Mouse (Mus musculus) midbrain, embryonic 12.5 days (tissue): ENCODE results near the gene Pabpc4. TPM values are rescaled to one million over a fixed set of nuclear protein-coding genes. Genes with fewer than 3 reads are reported as not detected.

Source experiments
- ATAC-seq: fragments of 200-750 bp; cut with Nextera tagmentation; 2 replicates; pipeline ENCODE4 v1.8.0; 2017; ENCODE audit warnings: low read depth, moderate TSS enrichment, moderate library complexity; ENCODE audit not compliant: low FRiP score
- H3K27ac ChIP-seq: fragments of 300-500 bp; sonication (generic); replicated peaks from 2 replicates; pipeline ENCODE4 v1.5.1; 2016; ENCODE audit warnings: mild to moderate bottlenecking
- H3K27me3 ChIP-seq: fragments of 300-500 bp; sonication (generic); 2 replicates; pipeline ENCODE4 v1.6.1; 2016; ENCODE audit warnings: mild to moderate bottlenecking
- H3K36me3 ChIP-seq: fragments of 300-500 bp; sonication (generic); 2 replicates; pipeline ENCODE4 v1.6.1; 2016
- H3K4me1 ChIP-seq: fragments of 300-500 bp; sonication (generic); 2 replicates; pipeline ENCODE4 v1.6.1; 2016
- H3K4me2 ChIP-seq: fragments of 300-500 bp; sonication (generic); replicated peaks from 2 replicates; pipeline ENCODE4 v1.6.1; 2016; ENCODE audit warnings: mild to moderate bottlenecking, moderate library complexity
- H3K4me3 ChIP-seq: fragments of 300-500 bp; sonication (generic); 2 replicates; pipeline ENCODE4 v1.5.1; 2016; ENCODE audit warnings: mild to moderate bottlenecking
- H3K9ac ChIP-seq: fragments of 300-500 bp; sonication (generic); replicated peaks from 2 replicates; pipeline ENCODE4 v1.6.1; 2016; ENCODE audit warnings: mild to moderate bottlenecking, moderate library complexity
- H3K9me3 ChIP-seq: fragments of 300-500 bp; sonication (generic); 2 replicates; pipeline ENCODE4 v1.6.1; 2016; ENCODE audit warnings: mild to moderate bottlenecking
- WGBS: fragments of 180-500 bp; shearing (Covaris S2); methylation state at CpG from one replicate; pipeline ENCODE4 v1.1.7; 2016; 5-methylcytosine and 5-hydroxymethylcytosine counted together
- polyA plus RNA-seq: library from polyadenylated mRNA; unstranded; fragments of >200 nt; fragmentation: Nextera tagmentation; extraction: Ambion mirVana; gene quantifications from 2 replicates; pipeline ENCODE4 v1.2.1, GENCODE M21; 2016

The Pabpc4 gene
- polyA plus RNA-seq, 1 experiment from 2014 or later, result 35.0 TPM

DNA sequence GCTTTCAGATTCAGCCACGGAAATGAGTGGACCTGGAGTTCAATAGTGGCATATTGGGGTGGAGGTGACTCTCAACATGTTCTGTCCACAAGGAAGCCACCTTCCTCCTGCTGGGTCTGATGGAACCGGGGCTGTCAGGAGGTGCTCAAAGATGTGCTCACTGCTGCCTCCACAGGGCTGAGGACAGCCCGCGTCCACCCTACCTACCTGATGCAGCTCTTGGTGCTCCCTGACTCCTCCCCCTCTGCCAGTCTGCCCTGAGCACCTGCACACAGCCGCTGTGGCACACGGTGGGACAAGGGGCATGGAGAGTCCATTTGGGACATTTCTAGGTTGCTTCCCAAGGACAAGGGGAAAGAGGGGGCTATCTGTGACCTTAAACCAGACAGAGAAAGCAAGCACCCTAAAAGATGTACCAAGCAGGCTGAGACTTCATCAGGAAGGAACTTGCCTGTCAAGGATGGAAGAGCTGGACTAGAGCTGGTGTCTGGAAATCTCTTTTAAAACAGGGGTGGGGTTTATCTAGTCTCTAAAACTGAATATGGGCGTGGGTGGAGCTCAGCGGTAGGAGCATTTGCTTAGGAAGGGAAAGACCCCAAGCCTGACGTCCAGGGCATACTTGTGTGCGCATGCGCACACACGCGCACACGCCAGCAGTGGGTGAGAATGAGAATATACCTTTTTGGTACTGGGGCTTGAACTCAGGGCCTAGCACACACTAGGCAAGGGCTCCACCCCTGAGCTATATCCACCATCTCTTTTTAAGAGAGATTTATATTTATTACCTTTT is 73.8 kb downstream of the Pabpc4 start:
- WGBS, result 74% methylated on average over 14 of the region's 14 CpGs
- H3K27me3 ChIP-seq, result peaks cover 19% of the 10 kb centered on the region
- H3K9me3 ChIP-seq, result 0 out of 2 replicates have a peak, but pooled peaks cover 3% of the 10 kb centered on the region
- H3K4me1 ChIP-seq, result no peaks in the 10 kb centered on the region
- no peak overlapping the region for H3K4me3 ChIP-seq
- H3K36me3 ChIP-seq, result no peaks in the 10 kb centered on the region
- H3K27ac ChIP-seq, result no peak overlapping the region
- H3K9ac ChIP-seq, result no peak overlapping the region
- no peak overlapping the region for H3K4me2 ChIP-seq
- no peak for ATAC-seq

DNA sequence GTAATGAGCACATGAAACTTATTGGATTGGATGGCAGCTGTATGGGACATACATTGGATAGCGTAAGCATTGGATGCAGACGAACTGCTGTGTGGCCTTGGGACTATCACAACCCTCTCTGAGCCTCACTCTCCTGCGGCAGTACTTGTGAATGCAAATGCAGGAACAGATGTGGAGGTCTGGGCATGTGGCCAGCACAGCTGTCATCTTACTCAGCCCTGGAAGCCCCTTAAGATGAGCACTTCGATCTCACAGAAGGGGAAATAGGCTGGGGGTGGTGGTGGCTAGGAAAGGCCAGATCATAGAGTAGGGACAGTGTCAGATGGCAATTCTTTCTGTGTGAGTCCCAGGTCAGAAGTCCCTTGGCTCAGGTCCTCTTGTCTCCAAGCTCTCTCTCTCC is 75.5 kb downstream of the Pabpc4 start:
- ATAC-seq, result no peak
- WGBS, result 85% methylated on average over 4 of the region's 4 CpGs
- Histone ChIP-seq H3K27me3 (peaks cover 36% of the 10 kb centered on the region), H3K4me1 (peaks cover 8% of the 10 kb centered on the region), H3K4me3 (no peak overlapping the region), H3K9ac (no peak overlapping the region), H3K4me2 (no peak overlapping the region), H3K36me3 (no peaks in the 10 kb centered on the region), H3K27ac (no peak overlapping the region), H3K9me3 (0 out of 2 replicates have a peak, but pooled peaks cover 2% of the 10 kb centered on the region)

DNA sequence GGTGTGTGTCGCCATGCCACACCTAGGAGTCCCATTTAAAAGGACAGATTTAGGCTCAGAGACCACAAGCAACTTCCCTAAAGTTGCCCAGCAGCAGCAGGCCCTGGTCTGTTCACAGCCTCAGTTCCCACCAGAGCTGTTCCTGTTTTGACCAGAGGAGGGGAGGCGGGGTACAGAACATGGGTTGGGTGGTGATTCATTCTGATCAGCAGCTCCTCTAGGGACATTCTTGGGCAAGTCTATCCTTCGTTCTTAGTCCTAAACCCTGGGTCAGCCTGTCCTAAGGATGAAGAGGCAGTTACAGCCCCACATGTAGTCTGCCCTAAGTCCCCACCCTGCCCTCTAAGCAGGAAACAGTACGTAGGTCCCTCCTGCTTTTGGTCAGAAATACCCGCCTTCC is 78.1 kb downstream of the Pabpc4 start:
- Histone ChIP-seq H3K27me3 (peaks cover 60% of the 10 kb centered on the region), H3K4me3 (no peak overlapping the region), H3K9ac (no peak overlapping the region), H3K4me1 (peaks cover 14% of the 10 kb centered on the region), H3K27ac (no peak overlapping the region), H3K9me3 (no peaks in the 10 kb centered on the region), H3K36me3 (no peaks in the 10 kb centered on the region), H3K4me2 (no peak overlapping the region)
- 78% methylated on average over 5 of the region's 5 CpGs for WGBS
- no peak for ATAC-seq

DNA sequence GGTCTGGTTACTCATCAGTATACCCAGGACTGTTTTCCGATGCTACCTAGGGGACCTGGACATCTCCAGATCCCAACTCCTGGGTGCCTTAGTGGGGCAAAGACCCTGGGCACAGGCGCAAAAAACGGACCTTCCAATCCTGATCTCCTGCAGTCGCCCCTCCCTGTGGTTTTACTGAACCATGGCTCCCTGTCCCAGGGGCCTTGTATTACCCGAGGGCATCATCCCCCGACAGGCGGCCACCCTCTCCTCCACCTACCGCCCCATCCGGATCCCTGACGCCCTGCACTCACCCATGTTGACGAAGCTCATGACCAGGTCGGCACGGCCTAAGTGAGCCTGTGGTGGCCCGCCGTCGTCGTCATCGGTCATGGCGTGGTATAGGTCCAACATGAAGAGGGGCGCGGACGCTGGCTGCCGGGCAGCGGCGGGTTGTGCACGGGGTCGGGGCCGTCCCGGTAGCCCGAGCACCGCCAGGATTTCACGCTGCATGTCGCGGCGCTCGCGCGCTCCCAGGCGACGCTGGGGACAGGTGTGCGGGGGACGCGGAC is 80.0 kb downstream of the Pabpc4 start:
- peak; percentile 55 for ATAC-seq
- peak overlapping the region; percentile 52 for H3K4me3 ChIP-seq

DNA sequence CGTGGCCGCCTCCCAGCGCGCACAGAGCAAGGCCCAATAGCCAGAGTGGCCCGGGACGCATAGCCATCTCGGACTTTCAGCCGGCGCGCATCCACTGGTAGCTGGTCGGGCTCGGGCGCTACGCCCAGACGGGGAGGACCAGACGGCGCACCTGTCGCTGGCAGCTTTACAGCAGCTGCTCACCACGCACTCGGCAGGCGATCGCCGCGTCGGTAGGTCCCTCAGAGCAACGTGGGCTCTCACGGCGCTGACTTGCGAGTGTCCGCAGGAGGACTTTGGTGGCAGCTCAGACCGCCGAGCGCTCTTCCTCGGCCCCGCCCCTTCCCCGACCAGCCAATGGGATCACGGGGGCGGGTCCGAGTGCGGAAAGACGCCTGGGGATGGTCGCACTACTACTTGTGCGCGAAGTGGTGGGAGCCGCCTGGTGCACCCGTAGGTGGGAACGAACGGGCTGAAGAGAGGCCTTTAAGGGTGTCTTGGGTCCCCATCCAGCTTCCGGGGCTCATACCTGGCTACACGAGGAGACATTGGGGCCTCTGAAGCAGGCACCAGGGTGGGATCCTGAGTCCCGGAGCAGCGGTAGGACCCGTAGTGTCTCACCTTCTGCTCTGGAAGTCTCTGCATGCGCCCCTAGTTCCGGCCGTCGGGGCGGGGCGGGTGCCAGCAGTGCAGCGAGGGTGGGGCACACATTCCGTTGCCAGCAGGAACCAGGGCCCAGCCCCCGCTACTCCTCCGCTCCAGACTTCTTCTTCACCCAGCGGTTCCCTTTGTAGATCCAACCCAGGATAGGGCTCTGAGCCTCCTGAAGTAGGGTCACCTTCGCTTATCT is 80.7 kb downstream of the Pabpc4 start, which contains the start of gene Bmp8a:
Gene Bmp8a, minus strand, starts transcription at position 611 of the 829 bp plus-strand sequence.
- Histone ChIP-seq H3K4me3 (peak within 1 kb of the TSS; percentile 52), H3K9me3 (no peaks in the 10 kb centered on the region), H3K4me2 (peak within 1 kb of the TSS; percentile 85), H3K27me3 (peaks cover 54% of the 10 kb centered on the region), H3K36me3 (no peaks in the 10 kb centered on the region; the same call in 1 of the 2 replicates), H3K9ac (peak within 1 kb of the TSS; percentile 39; the same call in 1 of the 2 replicates), H3K4me1 (peaks cover 14% of the 10 kb centered on the region), H3K27ac (no peak within 1 kb of the TSS)
- ATAC-seq, result peak; percentile 89
- WGBS, result under 1% methylated on average over 65 of the region's 65 CpGs

More for the DNA sequence above, 80.0 kb downstream of the Pabpc4 start:
- Histone ChIP-seq H3K9me3 (no peaks in the 10 kb centered on the region), H3K4me2 (peak overlapping the region; percentile 85), H3K36me3 (no peaks in the 10 kb centered on the region; the same call in 1 of the 2 replicates), H3K27me3 (peaks cover 54% of the 10 kb centered on the region), H3K27ac (no peak overlapping the region), H3K9ac (peak overlapping the region; percentile 39; the same call in 1 of the 2 replicates), H3K4me1 (peaks cover 14% of the 10 kb centered on the region)
- 3% methylated on average over 43 of the region's 43 CpGs for WGBS

DNA sequence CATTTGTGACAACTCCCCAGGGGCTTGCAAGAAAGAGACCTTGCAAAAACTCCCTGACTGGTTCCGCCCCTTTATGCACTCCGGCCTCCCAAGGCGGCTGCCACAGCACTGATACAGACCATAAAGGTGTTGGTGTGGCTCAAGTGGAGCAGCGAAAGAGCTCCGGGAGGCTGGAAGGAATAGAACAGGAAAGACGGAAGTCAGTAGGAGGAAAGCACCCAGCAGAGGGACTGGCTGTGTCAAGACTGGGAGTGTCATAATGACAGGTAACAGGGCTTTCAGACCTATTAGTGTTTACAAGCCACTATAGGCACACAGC is 81.3 kb downstream of the Pabpc4 start:
- peak overlapping the region; percentile 52 for H3K4me3 ChIP-seq
- no peak overlapping the region for H3K9ac ChIP-seq
- no peaks in the 10 kb centered on the region for H3K9me3 ChIP-seq
- 16% methylated on average over 6 of the region's 6 CpGs for WGBS
- no peak overlapping the region for H3K27ac ChIP-seq
- peaks cover 54% of the 10 kb centered on the region for H3K27me3 ChIP-seq
- ATAC-seq, result no peak
- peaks cover 14% of the 10 kb centered on the region for H3K4me1 ChIP-seq
- peaks cover 3% of the 10 kb centered on the region for H3K36me3 ChIP-seq
- peak overlapping the region; percentile 85 for H3K4me2 ChIP-seq

Other genes starting within 250 kb of the Pabpc4 start
- gene Trit1, start 245.8 kb upstream of the Pabpc4 start, polyA plus RNA-seq, result 29.3 and 30.0 TPM in 2 replicates
- gene Bmp8b, start 157.2 kb upstream of the Pabpc4 start, polyA plus RNA-seq, result 0.10 and 0.13 TPM in 2 replicates
- not detected in 2 replicates for gene Oxct2b, start 146.1 kb upstream of the Pabpc4 start, polyA plus RNA-seq
- gene Ppie, start 122.4 kb upstream of the Pabpc4 start, polyA plus RNA-seq, result 91.9 and 99.0 TPM in 2 replicates
- gene Hpcal4, start 79.1 kb upstream of the Pabpc4 start, polyA plus RNA-seq, result 2.4 and 3.5 TPM in 2 replicates
- not detected in 2 replicates for gene Nt5c1a, start 60.8 kb upstream of the Pabpc4 start, polyA plus RNA-seq
- gene Heyl, start 28.8 kb upstream of the Pabpc4 start, polyA plus RNA-seq, result 7.4 and 8.0 TPM in 2 replicates
- not detected in 2 replicates for gene Oxct2a, start 61.3 kb downstream of the Pabpc4 start, polyA plus RNA-seq
- gene Bmp8a, start 80.9 kb downstream of the Pabpc4 start, polyA plus RNA-seq, result 0.12 and 0.19 TPM in 2 replicates